Mouse (Mus musculus) subcutaneous adipose tissue, adult 2 months (tissue): ENCODE data around the gene Stag1. TPM values are rescaled to one million over a fixed set of nuclear protein-coding genes. Genes with fewer than 3 reads are reported as not detected.

Experiments used
- polyA plus RNA-seq: library from polyadenylated mRNA; depleted of rRNA; stranded (reverse); fragments of >200 nt; gene quantifications from 2 replicates; pipeline ENCODE4 v1.2.3, GENCODE M21; 2012; ENCODE audit warnings: low replicate concordance; rRNA removed

The Stag1 gene
- 5.3 and 5.4 TPM in 2 replicates for polyA plus RNA-seq

GRCm38 (mm10) chr9:100597546-100597945, at the start of gene Stag1:
Gene Stag1, plus strand, starts transcription at chr9:100597798.

GRCm38 (mm10) chr9:100570626-100571233, 26.9 kb upstream of the Stag1 start, which contains the start of gene Slc35g2:
Gene Slc35g2, minus strand, starts transcription at chr9:100571090.

Other genes with a start within 250 kb of the Stag1 start
- gene Il20rb, start 111.0 kb upstream of the Stag1 start, polyA plus RNA-seq = 5.3 and 9.2 TPM in 2 replicates
- gene Nck1, start 51.7 kb upstream of the Stag1 start, polyA plus RNA-seq = 7.6 and 12.2 TPM in 2 replicates
- gene Slc35g2, start 26.7 kb upstream of the Stag1 start, polyA plus RNA-seq = 1.1 and 1.3 TPM in 2 replicates